Mouse (Mus musculus) MEL (cell line): ENCODE data around the gene Gramd4. TPM values are rescaled to one million over a fixed set of nuclear protein-coding genes. Genes with fewer than 3 reads are reported as not detected.
"Not testable (repeated sequence)": the region's sequence is repeated elsewhere in the genome, so short reads cannot be mapped to it uniquely, and the experiment has no call there.

ENCODE experiments used
- DNase-seq: peaks from one replicate; pipeline ENCODE4 v3.0.0; 2011; ENCODE audit warnings: low read depth, low spot score
- H3K27ac ChIP-seq: 2 replicates; pipeline ENCODE4 v1.5.1; 2012; ENCODE audit warnings: low read depth, mild to moderate bottlenecking, control low read depth, low read length, moderate library complexity; ENCODE audit not compliant: control insufficient read depth
- H3K27me3 ChIP-seq, 2 experiments: fragments of 150-350 bp in 1 of 2; sonication (generic) in 1 of 2; 2 replicates each; pipeline ENCODE4 v1.6.1; 2012; ENCODE audit warnings: low read length in 2 of 2, mild to moderate bottlenecking in 2 of 2, improper control_type of control experiment in 1 of 2, moderate library complexity in 1 of 2; ENCODE audit not compliant: insufficient read depth in 2 of 2, control insufficient read depth in 1 of 2
- H3K36me3 ChIP-seq, 2 experiments: 2 replicates each; pipeline ENCODE4 v1.6.1; 2012 to 2014; ENCODE audit warnings: low read length in 2 of 2, improper control_type of control experiment in 1 of 2, inconsistent platforms in 1 of 2, mild to moderate bottlenecking in 1 of 2; ENCODE audit not compliant: insufficient read depth in 2 of 2, control insufficient read depth in 1 of 2
- H3K4me1 ChIP-seq, 2 experiments: fragments of 150-350 bp in 1 of 2; sonication (generic) in 1 of 2; 2 replicates each; pipeline ENCODE4 v1.6.1; 2012; ENCODE audit warnings: low read length in 2 of 2, improper control_type of control experiment in 1 of 2, mild to moderate bottlenecking in 1 of 2; ENCODE audit not compliant: insufficient read depth in 2 of 2, control insufficient read depth in 1 of 2
- H3K4me3 ChIP-seq, 2 experiments: fragments of 150-350 bp in 1 of 2; sonication (generic) in 1 of 2; 2 replicates each; pipeline ENCODE4 v1.5.1; 2012; ENCODE audit warnings: low read depth in 2 of 2, low read length in 2 of 2, mild to moderate bottlenecking in 2 of 2, moderate library complexity in 2 of 2, control low read depth in 1 of 2, improper control_type of control experiment in 1 of 2; ENCODE audit not compliant: control insufficient read depth in 1 of 2, insufficient read depth in 1 of 2
- H3K79me2 ChIP-seq: 2 replicates; pipeline ENCODE4 v1.6.1; 2012; ENCODE audit warnings: mild to moderate bottlenecking, low read length, moderate library complexity; ENCODE audit not compliant: control insufficient read depth, poor library complexity, insufficient read depth
- H3K9ac ChIP-seq: 2 replicates; pipeline ENCODE4 v1.6.1; 2012; ENCODE audit warnings: low read depth, mild to moderate bottlenecking, control low read depth, low read length, moderate library complexity; ENCODE audit not compliant: control insufficient read depth, poor library complexity, severe bottlenecking
- H3K9me3 ChIP-seq: fragments of 150-350 bp; sonication (generic); replicated peaks from 2 replicates; pipeline ENCODE4 v1.6.1; 2012; ENCODE audit warnings: mild to moderate bottlenecking, low read length, improper control_type of control experiment, moderate library complexity; ENCODE audit not compliant: insufficient read depth
- CHD2 ChIP-seq: IDR thresholded peaks from 2 replicates; pipeline ENCODE4 v1.6.1; 2011; ENCODE audit warnings: low read length, improper control_type of control experiment
- GATA1 ChIP-seq: IDR thresholded peaks from 2 replicates; pipeline ENCODE4 v1.6.1; 2011; ENCODE audit warnings: low read depth, low read length, improper control_type of control experiment
- HCFC1 ChIP-seq: IDR thresholded peaks from 2 replicates; pipeline ENCODE4 v1.6.1; 2012; ENCODE audit warnings: low read depth, mild to moderate bottlenecking, inconsistent platforms, low read length, improper control_type of control experiment, moderate library complexity
- JUND ChIP-seq: IDR thresholded peaks from 2 replicates; pipeline ENCODE4 v1.6.1; 2011; ENCODE audit warnings: low read depth, mild to moderate bottlenecking, improper control_type of control experiment, low read length
- KAT2A ChIP-seq: conservative IDR thresholded peaks from 2 replicates; pipeline ENCODE4 v1.6.1; 2012; ENCODE audit warnings: low read depth, low read length, improper control_type of control experiment, inconsistent platforms
- MAX ChIP-seq: IDR thresholded peaks from 2 replicates; pipeline ENCODE4 v1.6.1; 2011; ENCODE audit warnings: low read length, improper control_type of control experiment
- MAZ ChIP-seq: IDR thresholded peaks from 2 replicates; pipeline ENCODE4 v1.6.1; 2012; ENCODE audit warnings: low read depth, mild to moderate bottlenecking, inconsistent platforms, low read length, improper control_type of control experiment
- MEF2A ChIP-seq: IDR thresholded peaks from 2 replicates; pipeline ENCODE4 v1.6.1; 2014; ENCODE audit warnings: low read depth, mild to moderate bottlenecking, inconsistent platforms, low read length, improper control_type of control experiment; ENCODE audit not compliant: poor library complexity, insufficient replicate concordance, severe bottlenecking; ENCODE audit errors: extremely low read depth
- MYC ChIP-seq: IDR thresholded peaks from 2 replicates; pipeline ENCODE4 v1.6.1; 2011; ENCODE audit warnings: low read depth, mild to moderate bottlenecking, low read length, improper control_type of control experiment, moderate library complexity
- NELFE ChIP-seq: IDR thresholded peaks from 2 replicates; pipeline ENCODE4 v1.6.1; 2011; ENCODE audit warnings: low read depth, low read length, improper control_type of control experiment
- POLR2AphosphoS5 ChIP-seq: IDR thresholded peaks from 2 replicates; pipeline ENCODE4 v1.6.1; 2012; ENCODE audit warnings: low read depth, borderline replicate concordance, mild to moderate bottlenecking, inconsistent platforms, low read length, moderate library complexity, mixed read lengths
- RAD21 ChIP-seq: IDR thresholded peaks from 2 replicates; pipeline ENCODE4 v1.6.1; 2011; ENCODE audit warnings: mild to moderate bottlenecking, low read depth, low read length, improper control_type of control experiment
- SMC3 ChIP-seq: IDR thresholded peaks from 2 replicates; pipeline ENCODE4 v1.6.1; 2011; ENCODE audit warnings: low read depth, low read length, improper control_type of control experiment
- TBP ChIP-seq: IDR thresholded peaks from 2 replicates; pipeline ENCODE4 v1.8.0; 2011; ENCODE audit warnings: low read depth, low read length, improper control_type of control experiment
- TCF12 ChIP-seq: IDR thresholded peaks from 2 replicates; pipeline ENCODE4 v1.6.1; 2014; ENCODE audit warnings: low read depth, mild to moderate bottlenecking, inconsistent platforms, low read length, improper control_type of control experiment, moderate library complexity
- UBTF ChIP-seq: IDR thresholded peaks from 2 replicates; pipeline ENCODE4 v1.6.1; 2012; ENCODE audit warnings: low read depth, mild to moderate bottlenecking, inconsistent platforms, low read length, improper control_type of control experiment, moderate library complexity, borderline replicate concordance; ENCODE audit not compliant: insufficient read depth
- USF1 ChIP-seq: IDR thresholded peaks from 2 replicates; pipeline ENCODE4 v1.6.1; 2014; ENCODE audit warnings: low read depth, mild to moderate bottlenecking, inconsistent platforms, low read length, improper control_type of control experiment, moderate library complexity
- USF2 ChIP-seq, 2 experiments: IDR thresholded peaks; 2 replicates each; pipeline ENCODE4 v1.6.1; 2011 to 2012; ENCODE audit warnings: improper control_type of control experiment in 2 of 2, low read length in 2 of 2, borderline replicate concordance in 1 of 2, inconsistent platforms in 1 of 2, low read depth in 1 of 2, mild to moderate bottlenecking in 1 of 2; ENCODE audit not compliant: insufficient read depth in 1 of 2
- ZNF384 ChIP-seq: IDR thresholded peaks from 2 replicates; pipeline ENCODE4 v1.6.1; 2012; ENCODE audit warnings: low read depth, mild to moderate bottlenecking, inconsistent platforms, low read length, improper control_type of control experiment
- polyA plus RNA-seq, 2 experiments: library from polyadenylated mRNA; stranded (reverse) in 1 of 2; unstranded in 1 of 2; fragments of >175 nt in 1 of 2; fragments of >200 nt in 1 of 2; gene quantifications; 2 replicates each; pipeline versions ENCODE4 v1.2.1 to v1.2.4; 2012; ENCODE audit warnings: low replicate concordance in 2 of 2, low read depth in 1 of 2; ENCODE audit not compliant: insufficient read length in 2 of 2, insufficient read depth in 1 of 2, missing spikeins in 1 of 2
- total RNA-seq: library from RNA; depleted of rRNA; stranded (reverse); fragments of 300-350 nt; gene quantifications from 2 replicates; pipeline ENCODE4 v1.2.3, GENCODE M21; 2012

Gramd4 gene
- total and polyA plus RNA-seq, 3 experiments, result 35.2 to 43.1 (median 38.0) TPM

DNA sequence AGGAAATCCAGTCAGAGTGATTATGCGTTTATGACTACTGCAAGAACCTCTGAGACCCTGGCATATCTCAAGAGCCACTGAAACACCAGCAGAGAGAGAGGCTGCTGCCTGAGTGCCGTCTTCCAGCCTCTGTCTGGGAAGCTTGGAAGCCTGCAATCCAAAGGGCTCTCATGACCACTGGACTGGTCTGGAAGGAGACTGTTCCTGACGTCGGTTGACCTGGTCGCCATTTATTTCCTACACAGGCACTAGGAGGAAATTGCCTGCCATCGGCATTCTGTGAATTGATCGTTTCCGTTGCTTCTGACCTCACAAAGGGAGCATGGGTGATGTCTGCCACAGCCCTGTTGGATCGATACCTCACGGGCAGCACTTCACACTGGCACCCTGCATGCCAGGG is 118.7 kb downstream of the Gramd4 start:
- DNase-seq, result no peak
- no peak overlapping the region for H3K9ac ChIP-seq
- no peaks in the 10 kb centered on the region for H3K79me2 ChIP-seq
- peaks cover 7 to 8% of the 10 kb centered on the region in 2 experiments for H3K4me1 ChIP-seq
- H3K27me3 ChIP-seq, result no peaks in the 10 kb centered on the region
- no peak overlapping the region for H3K4me3 ChIP-seq
- H3K9me3 ChIP-seq, result no peaks in the 10 kb centered on the region
- TF ChIP-seq KAT2A (no peak), MEF2A (no peak), RAD21 (no peak), SMC3 (no peak), ZNF384 (no peak), MAX (no peak), JUND (no peak), NELFE (no peak), HCFC1 (no peak)
- H3K36me3 ChIP-seq, result peaks cover 0 to 13% of the 10 kb centered on the region in 2 experiments; a peak in 2 of 4 replicates
- H3K27ac ChIP-seq, result no peak overlapping the region

DNA sequence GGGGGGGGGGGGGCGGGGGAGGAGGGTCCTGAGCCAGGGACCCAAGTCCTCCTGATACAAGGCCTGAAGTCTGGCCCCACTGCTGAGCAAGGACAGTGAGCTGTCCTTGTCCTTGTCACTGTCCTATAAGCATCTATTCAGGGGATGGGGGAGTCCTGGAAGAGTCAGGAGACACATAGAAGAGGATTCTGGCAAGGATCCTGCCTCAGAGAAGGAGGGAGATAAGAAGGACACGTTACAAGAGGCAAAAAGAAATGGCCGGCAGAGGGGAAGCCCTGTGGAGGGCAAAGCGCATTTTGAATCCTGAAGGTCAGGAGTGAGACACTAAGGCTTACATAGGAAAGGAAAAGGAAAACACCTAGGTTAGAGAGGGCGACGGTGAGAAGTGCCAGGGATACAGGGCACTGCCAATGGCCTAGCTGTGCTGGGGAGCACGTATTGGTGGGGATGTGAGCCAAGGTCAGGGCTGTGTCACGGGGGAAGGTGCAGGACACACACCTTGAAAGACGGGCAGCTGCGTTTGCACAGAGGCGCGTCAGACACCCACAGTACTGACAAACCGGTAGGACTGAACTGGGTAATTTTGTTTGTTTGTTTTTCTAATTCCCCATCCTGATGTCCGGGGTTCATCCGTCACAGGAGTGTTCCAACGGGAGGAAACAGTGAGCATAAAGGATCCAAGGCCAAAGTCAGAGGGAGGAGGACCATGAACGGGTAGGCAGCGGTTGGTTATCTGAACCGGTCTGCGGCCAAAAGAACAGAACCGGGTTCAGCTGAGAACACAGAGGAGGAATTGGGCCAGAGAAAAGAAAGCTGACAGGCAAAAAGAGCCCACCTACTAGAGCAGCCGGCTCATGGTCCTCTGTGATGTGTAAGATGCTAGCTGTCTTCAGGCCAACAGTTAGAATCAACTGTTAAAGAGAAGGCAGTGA is 119.5 kb downstream of the Gramd4 start:
- H3K27ac ChIP-seq, result no peak overlapping the region
- H3K36me3 ChIP-seq, result peaks cover 0 to 15% of the 10 kb centered on the region in 2 experiments; a peak in 2 of 4 replicates
- no peak for TF ChIP-seq CHD2
- TF ChIP-seq TCF12, result no peak
- TF ChIP-seq NELFE, result no peak
- TF ChIP-seq USF1, result no peak
- no peak for TF ChIP-seq USF2 (IDR thresholded peaks at IDR 0.05; ENCODE audit: borderline replicate concordance in 1 of 2, insufficient read depth in 1 of 2, low read depth in 1 of 2, low read length in 2 of 2)
- TF ChIP-seq MAZ, result no peak
- no peak for TF ChIP-seq MYC
- no peak for TF ChIP-seq POLR2AphosphoS5
- TF ChIP-seq MAX, result no peak
- TF ChIP-seq UBTF, result no peak
- TF ChIP-seq TBP, result no peak
- no peak for TF ChIP-seq GATA1
- H3K4me3 ChIP-seq, result no peak overlapping the region
- no peak overlapping the region for H3K9ac ChIP-seq
- no peaks in the 10 kb centered on the region for H3K79me2 ChIP-seq
- peaks cover 11 to 16% of the 10 kb centered on the region in 2 experiments for H3K4me1 ChIP-seq
- H3K27me3 ChIP-seq, result no peaks in the 10 kb centered on the region
- no peak for DNase-seq
- H3K9me3 ChIP-seq, result no peaks in the 10 kb centered on the region

DNA sequence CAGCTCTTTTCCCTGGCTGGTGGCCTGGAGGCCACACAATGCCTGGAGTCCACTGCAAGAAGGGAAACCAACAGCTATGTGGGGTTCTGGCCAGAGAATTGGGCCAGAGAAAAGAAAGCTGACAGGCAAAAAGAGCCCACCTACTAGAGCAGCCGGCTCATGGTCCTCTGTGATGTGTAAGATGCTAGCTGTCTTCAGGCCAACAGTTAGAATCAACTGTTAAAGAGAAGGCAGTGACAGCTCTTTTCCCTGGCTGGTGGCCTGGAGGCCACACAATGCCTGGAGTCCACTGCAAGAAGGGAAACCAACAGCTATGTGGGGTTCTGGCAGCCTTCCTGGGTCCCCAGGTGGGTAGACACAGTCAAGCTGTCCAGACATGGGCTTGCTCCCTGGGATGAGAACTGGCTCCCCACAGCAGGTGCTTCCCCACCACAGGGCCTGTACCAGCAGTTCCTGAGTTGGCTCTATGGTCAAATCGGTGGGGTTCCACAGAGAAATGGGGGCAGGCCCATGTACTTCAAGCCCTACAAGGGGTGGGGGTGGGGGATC is 120.3 kb downstream of the Gramd4 start:
- peaks cover 11 to 21% of the 10 kb centered on the region in 2 experiments for H3K4me1 ChIP-seq
- not testable (repeated sequence) for H3K27me3 ChIP-seq, DNase-seq, H3K9me3 ChIP-seq, H3K79me2 ChIP-seq, H3K9ac ChIP-seq, H3K4me3 ChIP-seq, H3K27ac ChIP-seq
- peaks cover 0 to 17% of the 10 kb centered on the region in 2 experiments; a peak in 2 of 4 replicates for H3K36me3 ChIP-seq
